Mouse (Mus musculus) olfactory bulb, adult 2 months (tissue): Measurements from ENCODE around the gene Epha8.

Experiments
- CTCF ChIP-seq: fragments of 200-500 bp; IDR thresholded peaks from 2 replicates; pipeline ENCODE4 v1.5.1; 2012; ENCODE audit warnings: low read depth, mild to moderate bottlenecking, low read length, moderate library complexity; ENCODE audit not compliant: insufficient read depth
- POLR2A ChIP-seq: fragments of 200-500 bp; IDR thresholded peaks from 2 replicates; pipeline ENCODE4 v1.6.1; 2012; ENCODE audit warnings: mild to moderate bottlenecking, low read depth, low read length, moderate library complexity; ENCODE audit not compliant: insufficient read depth

GRCm38 (mm10) chr4:136960068-136960467 lies 3.5 kb upstream of the Epha8 start:
- TF ChIP-seq CTCF = no peak
- no peak for TF ChIP-seq POLR2A
